Mouse (Mus musculus) kidney, embryonic 16.5 days (tissue): ENCODE measurements around the gene 9530053A07Rik. TPM values are rescaled to one million over a fixed set of nuclear protein-coding genes. Genes with fewer than 3 reads are reported as not detected.

Experiments used
- ATAC-seq: fragments of 200-750 bp; cut with Nextera tagmentation; 2 replicates; pipeline ENCODE4 v1.8.0; 2017; ENCODE audit warnings: moderate TSS enrichment; ENCODE audit not compliant: low FRiP score, low TSS enrichment
- H3K27ac ChIP-seq: fragments of 300-500 bp; sonication (generic); 2 replicates; pipeline ENCODE4 v1.5.1; 2014; ENCODE audit warnings: low read length
- H3K27me3 ChIP-seq: fragments of 300-500 bp; sonication (generic); 2 replicates; pipeline ENCODE4 v1.6.1; 2014; ENCODE audit warnings: low read length, control low read depth, mixed read lengths; ENCODE audit not compliant: insufficient read depth
- H3K36me3 ChIP-seq: fragments of 300-500 bp; sonication (generic); 2 replicates; pipeline ENCODE4 v1.6.1; 2014; ENCODE audit warnings: low read length, control low read depth, mixed read lengths; ENCODE audit not compliant: insufficient read depth
- H3K4me1 ChIP-seq: fragments of 300-500 bp; sonication (generic); 2 replicates; pipeline ENCODE4 v1.6.1; 2014; ENCODE audit warnings: low read length, control low read depth, mixed read lengths; ENCODE audit not compliant: insufficient read depth
- H3K4me2 ChIP-seq: fragments of 300-500 bp; sonication (generic); replicated peaks from 2 replicates; pipeline ENCODE4 v1.6.1; 2014; ENCODE audit warnings: low read depth, low read length
- H3K4me3 ChIP-seq: fragments of 300-500 bp; sonication (generic); 2 replicates; pipeline ENCODE4 v1.5.1; 2014; ENCODE audit warnings: mild to moderate bottlenecking, low read length
- H3K9ac ChIP-seq: fragments of 300-500 bp; sonication (generic); replicated peaks from 2 replicates; pipeline ENCODE4 v1.6.1; 2014; ENCODE audit warnings: low read length
- H3K9me3 ChIP-seq: fragments of 300-500 bp; sonication (generic); 2 replicates; pipeline ENCODE4 v1.6.1; 2016; ENCODE audit warnings: low read length, control low read depth
- WGBS: fragments of 180-500 bp; shearing (Covaris S2); extraction: QIAGEN DNeasy Blood & Tissue Kit; methylation state at CpG from one replicate; pipeline ENCODE4 v1.1.7; 2014; 5-methylcytosine and 5-hydroxymethylcytosine counted together
- polyA plus RNA-seq: library from polyadenylated mRNA; unstranded; fragments of >200 nt; fragmentation: Nextera tagmentation; extraction: Ambion mirVana; gene quantifications from 2 replicates; pipeline ENCODE4 v1.2.1, GENCODE M21; 2015

The 9530053A07Rik gene
- polyA plus RNA-seq, 1 experiment from 2014 or later = not detected

- WGBS = 47% methylated on average over 5 of the region's 5 CpGs
- Histone ChIP-seq H3K9ac (no peak overlapping the region), H3K9me3 (no peaks in the 10 kb centered on the region), H3K4me2 (no peak overlapping the region), H3K4me1 (no peaks in the 10 kb centered on the region), H3K27ac (no peak overlapping the region), H3K4me3 (no peak overlapping the region), H3K27me3 (no peaks in the 10 kb centered on the region), H3K36me3 (no peaks in the 10 kb centered on the region)
- ATAC-seq = no peak
Observed at GRCm38 (mm10) chr7:28210731-28211130, 81.5 kb downstream of the 9530053A07Rik start.

GRCm38 (mm10) chr7:28214142-28214541, 84.9 kb downstream of the 9530053A07Rik start:
- H3K9me3 ChIP-seq = no peaks in the 10 kb centered on the region
- no peak overlapping the region for H3K4me2 ChIP-seq
- H3K27me3 ChIP-seq = no peaks in the 10 kb centered on the region
- H3K36me3 ChIP-seq = no peaks in the 10 kb centered on the region
- no peak overlapping the region for H3K27ac ChIP-seq
- ATAC-seq = no peak
- H3K4me3 ChIP-seq = no peak overlapping the region
- 23% methylated on average over 10 of the region's 10 CpGs for WGBS
- no peak overlapping the region for H3K9ac ChIP-seq
- H3K4me1 ChIP-seq = no peaks in the 10 kb centered on the region

Other genes with a start within 250 kb of the 9530053A07Rik start
- gene Zfp974, start 200.0 kb upstream of the 9530053A07Rik start, polyA plus RNA-seq = 10.6 and 11.9 TPM in 2 replicates
- gene Zfp780b, start 150.3 kb upstream of the 9530053A07Rik start, polyA plus RNA-seq = 19.0 and 22.7 TPM in 2 replicates
- 6.0 and 6.6 TPM in 2 replicates for gene Zfp850, start 115.4 kb upstream of the 9530053A07Rik start, polyA plus RNA-seq
- gene Psmc4, start 79.4 kb upstream of the 9530053A07Rik start, polyA plus RNA-seq = 319 and 330 TPM in 2 replicates
- 0.42 and 0.69 TPM in 2 replicates for gene Fcgbp, start 58.2 kb upstream of the 9530053A07Rik start, polyA plus RNA-seq
- 108 and 115 TPM in 2 replicates for gene Fbl, start 40.2 kb downstream of the 9530053A07Rik start, polyA plus RNA-seq
- gene Dyrk1b, start 50.0 kb downstream of the 9530053A07Rik start, polyA plus RNA-seq = 15.2 and 16.2 TPM in 2 replicates
- gene Eid2, start 138.4 kb downstream of the 9530053A07Rik start, polyA plus RNA-seq = 0.85 and 1.2 TPM in 2 replicates
- gene Eid2b, start 148.3 kb downstream of the 9530053A07Rik start, polyA plus RNA-seq = 9.2 and 9.9 TPM in 2 replicates
- gene Selenov, start 161.7 kb downstream of the 9530053A07Rik start, polyA plus RNA-seq = 0.41 and 0.74 TPM in 2 replicates
- gene Dll3, start 172.8 kb downstream of the 9530053A07Rik start, polyA plus RNA-seq = 0.50 and 0.68 TPM in 2 replicates
- gene Timm50, start 182.6 kb downstream of the 9530053A07Rik start, polyA plus RNA-seq = 162 and 169 TPM in 2 replicates
- gene Supt5, start 209.3 kb downstream of the 9530053A07Rik start, polyA plus RNA-seq = 106 and 109 TPM in 2 replicates
- 840 and 918 TPM in 2 replicates for gene Rps16, start 221.2 kb downstream of the 9530053A07Rik start, polyA plus RNA-seq
- gene Plekhg2, start 243.1 kb downstream of the 9530053A07Rik start, polyA plus RNA-seq = 69.1 and 83.3 TPM in 2 replicates